Mouse (Mus musculus): ENCODE results near the gene Spaar.

Gene Spaar

DNA sequence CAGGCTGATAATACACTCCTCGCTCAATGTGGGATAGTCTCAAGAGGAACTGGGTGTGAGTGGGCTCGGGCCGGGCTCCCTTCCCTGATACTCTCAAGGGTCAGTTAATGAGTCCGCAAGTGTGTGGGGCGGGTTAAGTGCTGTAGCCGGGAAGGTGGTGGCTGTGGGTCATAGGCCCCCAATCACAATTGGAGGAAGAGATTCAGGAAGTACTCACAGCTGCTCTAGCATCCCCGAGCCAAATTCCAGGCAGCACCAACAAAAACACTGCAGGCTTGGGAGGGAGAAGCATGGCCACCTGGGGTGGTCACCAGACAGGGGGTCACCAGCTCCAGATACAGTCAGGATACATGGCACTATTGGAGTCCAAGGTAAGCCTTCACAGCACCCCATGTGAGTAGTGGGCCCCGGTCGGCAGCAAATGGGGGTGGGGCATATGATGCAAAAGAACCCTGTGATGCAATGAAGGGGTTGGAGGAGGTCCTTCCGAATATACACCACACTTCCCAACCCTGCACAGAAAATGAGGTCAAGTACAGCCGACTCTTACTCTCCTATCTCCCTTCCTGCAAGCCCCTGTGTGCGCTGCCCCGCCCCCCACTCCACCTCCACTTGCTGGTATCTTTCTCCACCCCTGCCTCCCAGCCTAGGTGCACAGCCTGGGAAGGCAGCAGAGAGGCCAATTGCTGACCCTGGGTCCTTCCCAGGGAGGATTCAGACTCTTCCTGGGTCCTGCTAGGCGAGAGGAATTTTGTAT, at the start of gene Spaar:
TSS of gene Spaar (plus strand) at position 241 of the 757 bp plus-strand sequence.
- DNase-seq = peak; percentile 73

DNA sequence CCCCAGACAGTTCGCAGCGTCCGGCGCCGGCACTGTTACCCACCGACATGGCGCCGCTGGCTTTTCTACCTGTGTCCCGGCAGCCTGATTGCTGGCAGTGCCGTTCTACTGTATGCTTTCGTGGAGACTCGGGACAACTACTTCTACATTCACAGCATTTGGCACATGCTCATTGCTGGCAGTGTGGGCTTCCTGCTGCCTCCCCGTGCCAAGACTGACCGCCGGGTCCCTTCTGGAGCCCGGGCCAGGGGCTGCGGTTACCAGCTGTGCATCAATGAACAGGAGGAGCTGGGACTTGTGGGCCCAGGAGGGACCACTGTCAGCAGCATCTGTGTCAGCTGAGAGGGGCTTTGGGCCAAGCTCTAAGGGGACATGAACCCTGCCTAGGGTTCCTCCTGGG, 39.8 kb upstream of the Spaar start:
- DNase-seq = no peak

DNA sequence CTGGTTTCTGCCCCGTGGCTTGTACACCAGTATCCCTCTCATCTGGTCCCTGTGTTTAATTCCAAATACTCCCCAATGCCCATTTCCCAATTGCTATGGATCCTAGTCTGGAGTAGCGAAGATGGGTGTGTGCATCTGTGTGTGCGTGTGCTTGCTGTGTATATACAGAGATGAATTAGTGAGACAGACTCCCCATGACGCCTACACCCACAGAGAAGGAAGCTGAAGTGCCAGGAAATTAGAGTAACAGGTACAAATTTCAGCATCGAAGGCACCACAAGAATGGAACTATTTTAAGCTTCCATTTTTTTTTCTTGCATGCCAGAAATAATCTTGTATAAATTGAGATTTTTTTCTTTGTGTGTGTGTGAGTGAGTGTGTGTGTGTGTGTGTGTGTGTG, 38.8 kb upstream of the Spaar start:
- DNase-seq = no peak

DNA sequence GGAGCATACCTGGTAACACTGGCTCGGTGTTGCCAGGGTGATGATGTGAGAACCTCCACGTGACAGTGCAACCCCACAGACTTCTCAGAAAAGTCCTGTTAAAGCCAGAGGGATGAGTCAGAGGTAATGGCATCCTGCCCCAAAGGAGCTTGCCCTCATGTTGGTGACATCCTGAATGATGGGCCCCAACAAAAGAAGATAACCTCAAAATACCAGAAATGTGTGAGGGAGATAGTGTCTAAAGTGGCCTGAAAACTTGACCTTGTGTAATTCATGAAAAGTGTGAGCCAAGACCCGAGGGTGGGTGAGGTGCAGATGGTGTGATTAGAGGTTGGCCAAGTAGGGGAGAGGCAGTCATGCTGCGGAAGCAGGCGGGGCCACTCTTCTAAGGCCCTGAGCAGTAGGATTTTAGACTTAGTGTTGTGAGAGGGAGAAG, 36.0 kb upstream of the Spaar start:
- DNase-seq = no peak

DNA sequence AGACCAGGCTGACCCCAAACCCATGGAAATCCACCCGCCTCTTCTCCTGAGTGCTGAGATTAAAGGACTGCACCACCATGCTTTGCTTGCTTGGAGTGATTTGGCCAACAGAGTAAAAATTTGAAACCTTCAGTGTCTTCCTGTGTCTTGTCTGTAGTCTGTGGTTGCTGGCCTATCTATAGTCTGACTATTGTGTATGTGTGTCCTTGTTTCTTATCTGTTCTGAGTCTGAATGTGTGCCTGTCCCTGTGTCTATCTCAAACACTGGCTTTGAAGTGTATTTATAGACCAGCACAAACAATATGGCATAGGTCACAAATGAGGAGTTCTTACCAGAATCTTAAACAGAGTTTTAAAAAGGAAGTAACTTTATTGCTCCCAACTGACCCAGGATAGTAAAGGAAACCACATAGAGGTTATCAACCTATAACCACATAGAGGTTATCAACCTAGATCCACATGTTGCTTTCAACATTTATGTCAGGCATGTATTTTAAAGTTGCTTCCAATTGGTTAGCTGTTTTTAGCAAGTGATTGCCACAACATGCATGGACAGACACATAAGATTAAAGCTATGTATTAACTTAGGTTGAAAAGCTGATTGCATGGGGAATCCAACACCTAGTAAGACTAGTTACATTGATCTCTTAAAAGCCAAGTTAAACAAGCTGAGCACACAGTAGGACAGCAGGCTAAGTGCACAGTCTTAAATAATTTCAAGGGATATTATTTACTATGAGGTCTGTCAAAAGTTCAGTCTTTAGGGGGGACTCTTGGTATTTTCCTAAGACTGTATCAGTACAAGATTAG, 35.2 kb upstream of the Spaar start:
- DNase-seq = no peak

DNA sequence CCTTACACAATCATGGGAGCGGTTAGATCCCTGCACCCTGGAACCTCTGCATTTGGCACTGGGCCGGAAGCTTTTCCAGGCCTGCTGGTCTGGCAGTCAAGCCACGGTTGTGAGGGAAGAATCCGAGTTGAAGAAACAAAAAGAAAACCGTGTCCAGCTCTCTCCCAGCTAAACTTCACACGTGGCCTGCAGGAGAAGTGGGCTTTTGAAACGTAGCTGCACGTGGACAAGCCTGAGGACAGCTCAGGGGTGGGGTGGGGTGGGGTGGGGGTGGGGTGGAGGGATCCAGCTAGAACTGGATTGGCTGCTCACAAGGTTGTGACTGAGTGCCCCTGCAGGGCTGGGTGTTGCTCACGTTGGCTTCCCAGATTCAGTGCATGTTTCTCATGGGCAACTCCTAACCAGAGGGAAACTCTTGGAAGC, 34.6 kb upstream of the Spaar start:
- DNase-seq = peak; percentile 61

DNA sequence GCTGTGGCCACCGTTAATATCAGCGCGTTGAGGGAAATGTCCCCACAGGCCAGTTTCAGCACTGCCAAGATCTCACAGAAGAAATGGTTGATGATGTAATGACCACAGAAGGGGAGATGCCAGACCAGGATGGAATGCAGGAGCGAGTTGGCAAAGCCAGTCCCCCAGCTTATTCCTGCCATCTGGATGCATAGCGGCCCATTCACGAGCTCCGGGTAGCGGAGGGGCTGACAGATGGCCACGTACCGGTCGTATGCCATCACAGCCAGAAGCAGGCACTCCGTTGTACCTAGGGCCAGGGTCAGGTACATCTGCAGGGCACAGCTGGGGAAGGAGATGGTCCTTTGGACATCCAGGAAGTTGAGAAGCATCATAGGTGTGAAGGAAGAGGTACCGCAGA, 33.3 kb upstream of the Spaar start:
- DNase-seq = no peak

DNA sequence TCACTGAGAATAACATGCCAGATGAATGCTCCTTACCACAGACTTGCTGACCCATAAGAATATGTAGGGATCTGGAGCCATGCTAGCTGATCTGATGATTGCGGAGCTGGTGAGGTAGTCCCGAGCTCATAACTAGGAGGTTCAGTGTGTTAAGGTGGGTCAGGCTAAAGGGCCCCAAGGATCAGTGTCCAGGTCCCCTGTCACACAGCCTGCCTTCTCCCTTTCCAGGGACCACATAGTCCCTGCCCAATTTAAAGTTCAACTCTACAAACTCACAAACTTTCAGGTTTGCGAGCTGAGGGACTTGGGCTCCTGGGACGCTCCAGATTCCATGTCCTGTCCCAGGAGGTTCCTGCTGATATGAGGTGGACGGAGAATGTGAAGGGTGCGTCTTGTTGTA, 29.1 kb upstream of the Spaar start, which contains the start of gene Olfr70:
TSS of gene Olfr70 (minus strand) at position 101 of the 400 bp plus-strand sequence.
- no peak for DNase-seq

DNA sequence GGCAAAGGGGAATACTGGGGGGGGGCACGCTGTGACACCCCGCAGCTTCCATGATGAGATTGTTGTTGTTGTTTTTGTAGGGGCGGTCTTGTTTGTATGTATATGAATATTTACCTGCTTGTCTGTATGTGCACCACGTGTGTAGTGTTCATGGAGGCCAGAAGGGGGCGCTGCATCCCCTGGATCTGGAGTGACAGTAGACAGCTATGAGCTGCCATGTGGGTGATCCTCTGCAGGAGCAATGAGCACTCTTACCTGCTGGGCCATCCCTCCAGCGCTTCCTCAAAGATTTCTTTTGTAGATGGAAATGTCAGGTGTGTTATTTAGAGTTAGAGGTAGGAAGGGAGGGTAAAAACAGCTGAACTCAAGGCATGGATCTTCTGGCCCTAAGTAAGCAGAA, 26.4 kb upstream of the Spaar start:
- no peak for DNase-seq

DNA sequence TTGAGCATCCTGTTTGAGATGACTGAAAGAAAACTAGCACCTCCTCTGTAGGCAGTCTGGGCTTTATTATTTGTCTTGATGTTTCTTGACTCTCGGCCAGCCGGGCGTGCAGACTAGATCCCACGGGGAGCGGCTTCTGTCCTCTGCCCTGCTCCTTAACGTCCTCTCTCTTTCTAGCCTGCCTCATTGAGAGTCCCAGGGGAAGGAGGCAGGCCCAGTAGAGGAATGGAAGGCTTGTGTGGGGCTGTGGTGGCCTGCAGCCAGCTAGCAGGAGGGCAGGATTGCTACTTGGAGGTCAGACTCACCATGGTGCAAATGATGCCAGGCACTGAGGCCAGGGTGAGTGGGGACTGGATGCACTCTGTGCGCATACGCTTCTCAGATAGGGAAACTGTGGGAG, 26.0 kb upstream of the Spaar start:
- peak; percentile 31 for DNase-seq

DNA sequence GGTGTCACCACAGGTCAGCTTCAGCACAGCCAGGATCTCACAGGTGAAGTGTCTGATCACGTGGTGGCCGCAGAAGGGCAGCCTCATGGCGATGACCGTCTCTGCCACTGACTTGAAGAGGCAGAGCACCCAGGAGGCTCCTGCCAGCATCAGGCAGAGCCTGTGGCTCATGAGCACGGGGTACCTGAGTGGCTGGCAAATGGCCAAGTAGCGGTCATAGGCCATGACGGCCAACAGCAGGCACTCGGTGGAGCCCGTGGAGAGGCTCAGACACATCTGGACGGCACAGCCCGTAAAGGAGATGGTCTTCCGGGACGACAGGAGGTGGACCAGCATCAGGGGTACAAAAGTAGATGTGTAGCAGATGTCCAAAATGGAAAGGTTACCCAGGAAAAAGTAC, 23.8 kb upstream of the Spaar start:
- no peak for DNase-seq

DNA sequence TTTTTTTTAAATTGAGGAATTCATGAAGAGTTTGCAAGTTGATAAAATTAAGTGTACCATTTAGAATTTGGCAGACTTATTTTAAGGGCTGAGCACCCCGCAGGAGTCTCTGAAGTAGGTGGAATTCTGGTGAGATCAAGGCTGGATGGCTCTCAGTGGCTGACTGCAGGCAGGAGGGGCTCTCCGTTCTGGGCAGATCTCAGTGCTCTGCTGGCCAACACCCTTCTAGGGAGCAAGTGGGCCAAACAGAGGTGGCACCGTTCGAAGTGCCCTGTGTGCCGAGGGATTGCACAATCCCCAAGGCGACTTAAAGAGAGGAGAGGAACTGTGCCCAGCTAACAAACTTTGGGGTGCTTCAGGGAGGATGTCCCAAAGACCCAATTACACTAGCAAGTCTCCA, 20.0 kb upstream of the Spaar start, which contains the start of gene Olfr71:
TSS of gene Olfr71 (minus strand) at position 387 of the 400 bp plus-strand sequence.
- no peak for DNase-seq

DNA sequence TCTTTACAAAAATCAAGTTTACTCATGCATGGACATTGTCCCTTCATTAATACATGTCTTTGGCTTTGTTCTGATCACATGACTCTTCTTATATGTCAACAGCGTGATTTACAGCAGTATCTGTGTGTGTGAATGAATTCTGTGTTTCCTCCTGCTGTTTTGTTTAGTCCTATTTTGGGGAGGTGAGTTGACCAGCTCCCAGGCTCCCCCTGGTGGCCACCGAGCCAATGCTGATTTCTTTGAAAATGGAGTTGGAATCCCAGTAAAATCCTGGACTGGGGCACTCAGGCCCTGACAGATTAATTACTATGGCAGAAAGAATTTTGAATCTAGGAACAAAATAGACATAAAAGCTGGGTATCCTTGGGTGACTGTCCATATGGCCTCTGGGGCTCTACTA, 18.0 kb upstream of the Spaar start:
- DNase-seq = peak; percentile 58

DNA sequence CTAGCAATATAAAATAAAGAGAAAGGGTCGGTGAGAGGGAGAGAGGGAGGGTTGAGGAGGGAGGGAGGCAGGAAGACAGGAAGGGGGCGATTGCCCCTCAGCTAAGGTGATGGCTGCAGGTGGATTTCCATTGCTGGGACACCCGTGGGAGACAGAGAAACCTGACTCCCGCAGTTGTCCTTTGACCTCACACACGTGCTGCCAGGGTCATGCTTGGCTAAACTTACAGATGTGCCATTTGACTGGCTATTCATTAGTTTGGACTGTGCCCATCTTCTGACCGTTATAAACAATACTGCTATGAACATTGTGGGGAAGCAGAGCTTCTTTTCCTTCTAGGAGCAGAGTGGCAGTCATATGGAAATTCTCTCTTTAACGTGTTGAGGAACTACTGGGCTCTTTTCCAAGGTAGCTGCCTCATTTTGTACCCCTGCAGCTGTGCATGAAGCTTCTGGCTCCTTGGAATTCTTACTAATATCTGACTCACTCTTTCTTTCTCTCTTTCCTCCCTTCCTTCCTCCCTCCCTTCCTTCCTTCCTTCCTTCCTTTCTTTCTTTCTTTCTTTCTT, 16.1 kb upstream of the Spaar start:
- peak; percentile 60 for DNase-seq

DNA sequence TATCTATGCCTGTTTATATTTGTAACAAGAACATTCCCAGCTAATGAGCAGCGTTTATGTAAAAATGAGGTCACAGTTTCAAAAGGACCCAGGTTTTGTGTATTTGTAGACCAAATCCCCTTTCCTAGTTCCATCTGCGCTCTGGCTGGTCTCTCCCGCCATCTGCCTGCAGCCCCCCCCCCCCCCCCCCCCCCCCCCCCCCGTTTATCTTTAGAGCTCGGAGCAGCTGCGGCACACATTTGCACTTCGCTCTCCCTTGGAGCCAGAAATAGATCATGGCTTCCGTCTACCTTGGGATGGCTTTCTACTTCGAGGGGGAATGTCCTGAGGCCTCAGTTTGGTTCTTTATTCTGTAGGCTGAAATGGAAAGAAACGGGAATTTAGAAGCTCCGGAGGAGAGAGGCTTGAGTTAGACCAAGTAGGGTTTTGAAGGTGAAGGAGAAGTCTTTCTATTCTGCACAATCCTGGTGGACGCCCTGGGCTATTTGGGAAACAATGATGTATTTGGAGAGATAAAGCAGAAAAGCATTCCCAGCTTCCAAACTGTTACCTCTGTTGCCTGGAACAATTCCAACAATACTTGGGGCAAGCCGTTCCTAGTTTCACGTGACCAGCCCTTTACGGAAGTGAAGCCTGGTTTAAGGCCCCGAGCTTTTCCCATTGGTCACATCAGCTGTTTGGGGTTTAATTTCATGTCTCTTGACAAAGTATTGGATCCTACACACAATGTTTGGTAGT, 9.2 kb upstream of the Spaar start:
- DNase-seq = no peak

DNA sequence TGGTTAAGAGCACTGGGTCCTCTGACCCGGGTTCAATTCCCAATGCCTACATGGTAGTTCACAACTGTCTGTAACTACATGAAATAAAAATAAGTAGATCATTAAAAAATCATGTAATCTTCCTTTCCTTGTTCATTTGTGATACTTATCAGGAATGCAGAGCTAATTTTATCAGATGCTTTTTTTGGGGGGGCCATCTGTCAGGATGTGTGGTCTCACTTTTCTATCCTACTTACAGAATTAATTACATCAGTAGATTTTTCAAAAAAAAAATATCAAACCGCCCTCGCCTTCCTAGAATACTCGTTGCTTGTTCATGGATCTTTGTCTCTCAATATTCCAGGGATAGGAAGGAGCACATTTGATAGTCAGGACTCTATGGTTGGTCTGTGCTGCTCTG, 7.6 kb upstream of the Spaar start:
- DNase-seq = no peak

DNA sequence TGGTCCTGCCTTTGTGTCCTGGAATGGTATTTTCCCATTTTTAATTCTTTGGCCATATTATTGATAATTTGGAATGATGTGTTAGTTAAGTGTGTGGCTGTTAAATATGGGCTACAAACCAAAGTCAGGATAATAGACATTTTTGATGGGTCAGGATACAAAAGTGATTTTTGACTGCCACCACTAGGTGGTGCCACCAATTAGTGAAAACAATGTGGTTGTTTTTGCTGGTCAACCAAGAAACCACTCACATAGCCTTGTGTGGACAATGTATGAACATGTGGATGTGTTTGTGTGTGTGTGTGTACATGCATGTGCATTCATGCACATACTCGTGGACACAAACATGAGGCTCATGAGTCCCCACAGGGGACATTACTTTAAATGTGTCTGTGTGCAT, 5.1 kb upstream of the Spaar start:
- no peak for DNase-seq

DNA sequence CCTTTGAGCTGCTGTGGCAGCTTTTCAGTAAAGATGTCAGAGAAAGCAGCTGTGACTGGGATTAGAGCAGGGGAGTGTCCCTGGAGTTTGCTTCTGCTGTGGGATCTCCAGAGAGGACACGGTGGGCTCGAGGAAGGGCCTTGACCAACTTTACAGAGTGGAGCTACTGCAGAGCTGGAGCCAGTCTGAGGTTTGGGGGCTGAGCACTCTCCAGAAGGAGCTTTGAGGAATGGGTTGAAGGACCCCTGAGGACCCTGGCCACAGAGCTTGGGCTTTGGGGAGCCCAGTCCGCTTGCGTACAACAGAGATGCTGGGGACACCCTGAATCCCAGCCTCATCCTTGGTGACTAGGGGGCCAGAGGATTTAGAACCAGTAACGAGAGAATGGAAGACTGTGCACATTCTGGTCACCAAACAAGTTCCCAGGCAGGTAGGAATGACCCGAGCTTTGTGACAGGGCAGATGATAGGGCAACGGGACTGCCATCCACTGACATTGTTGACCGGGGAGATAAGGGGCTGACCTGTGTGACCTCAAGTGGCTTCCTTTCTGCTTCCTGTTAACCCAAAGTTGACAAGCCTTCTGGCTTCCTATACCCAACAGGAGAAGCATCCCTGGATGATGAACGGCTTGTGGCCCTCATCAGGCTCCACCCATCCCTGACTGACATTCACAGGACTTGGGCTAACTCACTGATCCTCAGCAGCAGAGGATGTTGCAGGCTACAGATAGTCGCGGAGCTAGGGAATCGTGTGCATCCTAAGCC, 3.4 kb upstream of the Spaar start:
- DNase-seq = no peak

DNA sequence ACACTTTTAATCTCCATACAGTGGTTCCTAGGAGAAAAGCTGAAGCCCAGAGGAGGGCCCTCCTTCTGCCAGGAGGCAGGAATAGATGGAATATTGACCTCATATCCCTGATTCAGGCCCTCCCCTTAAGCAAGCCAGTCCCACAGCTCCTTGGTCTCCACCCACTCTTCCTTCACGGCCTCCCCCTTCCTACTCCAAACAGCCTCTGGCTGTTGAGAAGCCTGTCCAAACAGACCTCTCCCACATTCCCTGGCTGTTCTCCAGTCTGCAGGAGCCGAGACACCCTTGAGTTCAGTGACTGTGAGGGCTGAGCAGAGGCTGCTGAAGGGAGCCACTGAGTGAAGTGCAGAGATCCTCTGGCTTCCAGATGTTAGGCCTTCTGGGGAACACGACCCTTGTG, 2.8 kb upstream of the Spaar start, which contains the start of gene Hrct1:
TSS of gene Hrct1 (plus strand) at position 194 of the 400 bp plus-strand sequence.
- peak; percentile 85 for DNase-seq

DNA sequence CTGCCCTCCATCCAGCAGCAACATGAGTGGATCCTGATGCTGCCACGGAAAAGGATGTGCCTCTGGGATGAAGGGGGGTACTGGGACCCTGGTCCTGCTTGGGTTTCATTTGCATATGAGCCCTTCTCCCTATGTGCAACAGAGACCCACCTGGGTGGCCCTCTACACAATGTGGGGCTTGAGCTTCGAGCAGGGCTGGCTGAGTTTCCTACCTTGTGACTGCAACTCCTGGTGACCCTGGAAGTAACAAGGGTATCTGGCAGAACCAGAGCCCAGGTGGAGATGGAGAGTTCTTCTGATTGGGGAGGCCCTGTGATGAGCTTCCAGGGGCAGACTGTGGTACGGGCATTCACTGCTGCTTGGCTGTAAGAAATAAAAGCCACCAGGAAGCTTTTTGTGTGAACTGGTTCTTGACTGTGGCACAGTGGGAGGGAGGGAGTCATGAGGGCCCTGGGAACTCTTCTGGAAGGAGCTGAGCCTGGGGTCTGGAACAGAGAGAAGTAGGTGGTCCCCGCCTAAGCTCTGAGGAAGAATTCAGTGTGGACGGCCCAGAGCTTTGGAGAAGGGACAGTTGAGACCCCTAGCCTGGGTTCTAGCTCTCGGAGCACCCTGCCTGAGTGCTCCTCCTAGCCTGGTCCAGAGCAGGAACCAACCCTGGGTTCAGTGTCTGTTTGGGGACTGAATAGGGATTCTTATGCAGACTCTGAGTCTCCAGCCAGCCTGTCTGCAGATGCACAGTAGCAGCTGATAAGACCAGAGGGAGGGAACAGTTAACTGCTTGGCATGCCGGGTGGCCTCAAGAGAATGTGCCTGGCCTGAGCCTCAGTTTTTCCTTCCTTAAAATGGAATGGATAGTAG, 1.9 kb upstream of the Spaar start:
- no peak for DNase-seq

DNA sequence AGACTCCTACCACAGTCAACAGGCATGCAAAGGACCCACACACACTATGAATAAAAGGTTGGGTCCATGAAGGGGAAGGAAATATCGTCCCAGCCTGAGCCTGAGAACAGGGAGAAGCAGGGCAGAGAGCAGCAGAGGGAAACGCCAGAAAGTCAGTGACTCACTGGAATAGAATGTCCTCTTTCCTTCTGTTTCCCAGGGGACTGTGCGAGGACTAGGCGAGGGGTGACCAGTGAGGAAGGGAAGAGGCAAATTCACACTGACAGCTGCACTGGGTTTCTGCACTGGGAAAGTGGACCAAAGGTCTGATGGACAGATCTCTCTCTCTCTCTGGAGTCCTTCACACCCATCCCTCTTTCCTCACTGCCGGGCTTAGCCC, 1.3 kb upstream of the Spaar start:
- peak; percentile 70 for DNase-seq

Measured in kidney, adult 11 months (tissue).